Mouse (Mus musculus) MEL (cell line): ENCODE data around the gene Eml6. TPM values are rescaled to one million over a fixed set of nuclear protein-coding genes. Genes with fewer than 3 reads are reported as not detected.
A peak's percentile ranks its signal among the peaks of the same experiment; 100 is the strongest.

Experiments
- DNase-seq: peaks from one replicate; pipeline ENCODE4 v3.0.0; 2011; ENCODE audit warnings: low read depth, low spot score
- H3K27ac ChIP-seq: 2 replicates; pipeline ENCODE4 v1.5.1; 2012; ENCODE audit warnings: low read depth, mild to moderate bottlenecking, control low read depth, low read length, moderate library complexity; ENCODE audit not compliant: control insufficient read depth
- H3K27me3 ChIP-seq, 2 experiments: fragments of 150-350 bp in 1 of 2; sonication (generic) in 1 of 2; 2 replicates each; pipeline ENCODE4 v1.6.1; 2012; ENCODE audit warnings: low read length in 2 of 2, mild to moderate bottlenecking in 2 of 2, improper control_type of control experiment in 1 of 2, moderate library complexity in 1 of 2; ENCODE audit not compliant: insufficient read depth in 2 of 2, control insufficient read depth in 1 of 2
- H3K36me3 ChIP-seq, 2 experiments: 2 replicates each; pipeline ENCODE4 v1.6.1; 2012 to 2014; ENCODE audit warnings: low read length in 2 of 2, improper control_type of control experiment in 1 of 2, inconsistent platforms in 1 of 2, mild to moderate bottlenecking in 1 of 2; ENCODE audit not compliant: insufficient read depth in 2 of 2, control insufficient read depth in 1 of 2
- H3K4me1 ChIP-seq, 2 experiments: fragments of 150-350 bp in 1 of 2; sonication (generic) in 1 of 2; 2 replicates each; pipeline ENCODE4 v1.6.1; 2012; ENCODE audit warnings: low read length in 2 of 2, improper control_type of control experiment in 1 of 2, mild to moderate bottlenecking in 1 of 2; ENCODE audit not compliant: insufficient read depth in 2 of 2, control insufficient read depth in 1 of 2
- H3K4me3 ChIP-seq, 2 experiments: fragments of 150-350 bp in 1 of 2; sonication (generic) in 1 of 2; 2 replicates each; pipeline ENCODE4 v1.5.1; 2012; ENCODE audit warnings: low read depth in 2 of 2, low read length in 2 of 2, mild to moderate bottlenecking in 2 of 2, moderate library complexity in 2 of 2, control low read depth in 1 of 2, improper control_type of control experiment in 1 of 2; ENCODE audit not compliant: control insufficient read depth in 1 of 2, insufficient read depth in 1 of 2
- H3K79me2 ChIP-seq: 2 replicates; pipeline ENCODE4 v1.6.1; 2012; ENCODE audit warnings: mild to moderate bottlenecking, low read length, moderate library complexity; ENCODE audit not compliant: control insufficient read depth, poor library complexity, insufficient read depth
- H3K9ac ChIP-seq: 2 replicates; pipeline ENCODE4 v1.6.1; 2012; ENCODE audit warnings: low read depth, mild to moderate bottlenecking, control low read depth, low read length, moderate library complexity; ENCODE audit not compliant: control insufficient read depth, poor library complexity, severe bottlenecking
- H3K9me3 ChIP-seq: fragments of 150-350 bp; sonication (generic); replicated peaks from 2 replicates; pipeline ENCODE4 v1.6.1; 2012; ENCODE audit warnings: mild to moderate bottlenecking, low read length, improper control_type of control experiment, moderate library complexity; ENCODE audit not compliant: insufficient read depth
- CTCF ChIP-seq, 3 experiments: IDR thresholded peaks in 2 of 3; conservative IDR thresholded peaks in 1 of 3; 2 replicates each; pipeline ENCODE4 v1.5.1; 2011 to 2012; ENCODE audit warnings: low read length in 3 of 3, low read depth in 2 of 3, mild to moderate bottlenecking in 2 of 3, improper control_type of control experiment in 1 of 3, inconsistent platforms in 1 of 3, mixed read lengths in 1 of 3, moderate library complexity in 1 of 3; ENCODE audit not compliant: control insufficient read depth in 1 of 3, insufficient read depth in 1 of 3, poor library complexity in 1 of 3, severe bottlenecking in 1 of 3
- E2F4 ChIP-seq: IDR thresholded peaks from 2 replicates; pipeline ENCODE4 v1.6.1; 2011; ENCODE audit warnings: low read depth, low read length, improper control_type of control experiment, borderline replicate concordance
- ELF1 ChIP-seq: IDR thresholded peaks from 2 replicates; pipeline ENCODE4 v1.6.1; 2014; ENCODE audit warnings: low read depth, mild to moderate bottlenecking, inconsistent platforms, low read length, improper control_type of control experiment, moderate library complexity
- ETS1 ChIP-seq: IDR thresholded peaks from 2 replicates; pipeline ENCODE4 v1.6.1; 2012; ENCODE audit warnings: low read depth, mild to moderate bottlenecking, inconsistent platforms, low read length, improper control_type of control experiment, moderate library complexity
- JUND ChIP-seq: IDR thresholded peaks from 2 replicates; pipeline ENCODE4 v1.6.1; 2011; ENCODE audit warnings: low read depth, mild to moderate bottlenecking, improper control_type of control experiment, low read length
- KAT2A ChIP-seq: conservative IDR thresholded peaks from 2 replicates; pipeline ENCODE4 v1.6.1; 2012; ENCODE audit warnings: low read depth, low read length, improper control_type of control experiment, inconsistent platforms
- MAFK ChIP-seq: IDR thresholded peaks from 2 replicates; pipeline ENCODE4 v1.6.1; 2011; ENCODE audit warnings: low read depth, mild to moderate bottlenecking, low read length, improper control_type of control experiment, borderline replicate concordance
- MAX ChIP-seq: IDR thresholded peaks from 2 replicates; pipeline ENCODE4 v1.6.1; 2011; ENCODE audit warnings: low read length, improper control_type of control experiment
- MAZ ChIP-seq: IDR thresholded peaks from 2 replicates; pipeline ENCODE4 v1.6.1; 2012; ENCODE audit warnings: low read depth, mild to moderate bottlenecking, inconsistent platforms, low read length, improper control_type of control experiment
- MEF2A ChIP-seq: IDR thresholded peaks from 2 replicates; pipeline ENCODE4 v1.6.1; 2014; ENCODE audit warnings: low read depth, mild to moderate bottlenecking, inconsistent platforms, low read length, improper control_type of control experiment; ENCODE audit not compliant: poor library complexity, insufficient replicate concordance, severe bottlenecking; ENCODE audit errors: extremely low read depth
- MYC ChIP-seq: IDR thresholded peaks from 2 replicates; pipeline ENCODE4 v1.6.1; 2011; ENCODE audit warnings: low read depth, mild to moderate bottlenecking, low read length, improper control_type of control experiment, moderate library complexity
- NELFE ChIP-seq: IDR thresholded peaks from 2 replicates; pipeline ENCODE4 v1.6.1; 2011; ENCODE audit warnings: low read depth, low read length, improper control_type of control experiment
- NRF1 ChIP-seq: IDR thresholded peaks from 2 replicates; pipeline ENCODE4 v1.6.1; 2014; ENCODE audit warnings: low read depth, mild to moderate bottlenecking, inconsistent platforms, low read length, improper control_type of control experiment, moderate library complexity; ENCODE audit not compliant: poor library complexity, insufficient read depth, severe bottlenecking
- SMC3 ChIP-seq: IDR thresholded peaks from 2 replicates; pipeline ENCODE4 v1.6.1; 2011; ENCODE audit warnings: low read depth, low read length, improper control_type of control experiment
- TAL1 ChIP-seq: IDR thresholded peaks from 2 replicates; pipeline ENCODE4 v1.6.1; 2012; ENCODE audit warnings: mild to moderate bottlenecking, inconsistent platforms, low read length, moderate library complexity, mixed read lengths
- USF1 ChIP-seq: IDR thresholded peaks from 2 replicates; pipeline ENCODE4 v1.6.1; 2014; ENCODE audit warnings: low read depth, mild to moderate bottlenecking, inconsistent platforms, low read length, improper control_type of control experiment, moderate library complexity
- USF2 ChIP-seq, 2 experiments: IDR thresholded peaks; 2 replicates each; pipeline ENCODE4 v1.6.1; 2011 to 2012; ENCODE audit warnings: improper control_type of control experiment in 2 of 2, low read length in 2 of 2, borderline replicate concordance in 1 of 2, inconsistent platforms in 1 of 2, low read depth in 1 of 2, mild to moderate bottlenecking in 1 of 2; ENCODE audit not compliant: insufficient read depth in 1 of 2
- ZMIZ1 ChIP-seq: IDR thresholded peaks from 2 replicates; pipeline ENCODE4 v1.6.1; 2012; ENCODE audit warnings: low read depth, mild to moderate bottlenecking, inconsistent platforms, low read length, improper control_type of control experiment, moderate library complexity
- polyA plus RNA-seq, 2 experiments: library from polyadenylated mRNA; stranded (reverse) in 1 of 2; unstranded in 1 of 2; fragments of >175 nt in 1 of 2; fragments of >200 nt in 1 of 2; gene quantifications; 2 replicates each; pipeline versions ENCODE4 v1.2.1 to v1.2.4; 2012; ENCODE audit warnings: low replicate concordance in 2 of 2, low read depth in 1 of 2; ENCODE audit not compliant: insufficient read length in 2 of 2, insufficient read depth in 1 of 2, missing spikeins in 1 of 2
- total RNA-seq: library from RNA; depleted of rRNA; stranded (reverse); fragments of 300-350 nt; gene quantifications from 2 replicates; pipeline ENCODE4 v1.2.3, GENCODE M21; 2012

The Eml6 gene
- total and polyA plus RNA-seq, 3 experiments: 2.7 to 2.8 TPM; not detected in 1

GRCm38 (mm10) chr11:29794475-29794874 is 231.4 kb downstream of the Eml6 start:
- peaks cover 6 to 10% of the 10 kb centered on the region in 2 experiments; a peak in 3 of 4 replicates for H3K4me1 ChIP-seq
- no peak for DNase-seq
- TF ChIP-seq CTCF (IDR thresholded peaks at IDR 0.05 in 2 of 3, conservative IDR thresholded peaks at IDR 0.05 in 1 of 3; ENCODE audit: control insufficient read depth in 1 of 3, insufficient read depth in 1 of 3, low read depth in 2 of 3, low read length in 3 of 3, poor library complexity in 1 of 3, severe bottlenecking in 1 of 3) (no peak), SMC3 (no peak), JUND (no peak), TAL1 (no peak), E2F4 (no peak), NELFE (no peak), MAZ (no peak), MEF2A (no peak), MAFK (no peak), USF2 (IDR thresholded peaks at IDR 0.05; ENCODE audit: borderline replicate concordance in 1 of 2, insufficient read depth in 1 of 2, low read depth in 1 of 2, low read length in 2 of 2) (no peak), ELF1 (no peak), ZMIZ1 (no peak), USF1 (no peak), MYC (no peak), NRF1 (no peak), KAT2A (no peak), MAX (no peak), ETS1 (no peak)

GRCm38 (mm10) chr11:29790796-29791195 is 235.0 kb downstream of the Eml6 start:
- peak; percentile 28; the same call in 1 of the 2 replicates for TF ChIP-seq TAL1
- TF ChIP-seq MAFK: no peak
- Histone ChIP-seq H3K36me3 (peaks cover 0 to 19% of the 10 kb centered on the region in 2 experiments; a peak in 2 of 4 replicates), H3K9me3 (no peaks in the 10 kb centered on the region), H3K27me3 (no peaks in the 10 kb centered on the region), H3K79me2 (no peaks in the 10 kb centered on the region), H3K4me1 (peaks cover 12 to 13% of the 10 kb centered on the region in 2 experiments; a peak in 3 of 4 replicates), H3K27ac (no peak overlapping the region), H3K4me3 (no peak overlapping the region), H3K9ac (no peak overlapping the region)
- DNase-seq: no peak

More at GRCm38 (mm10) chr11:29794475-29794874, 231.4 kb downstream of the Eml6 start:
- Histone ChIP-seq H3K9ac (no peak overlapping the region), H3K36me3 (peaks cover 0 to 10% of the 10 kb centered on the region in 2 experiments; a peak in 2 of 4 replicates), H3K9me3 (no peaks in the 10 kb centered on the region), H3K27me3 (no peaks in the 10 kb centered on the region), H3K79me2 (no peaks in the 10 kb centered on the region), H3K27ac (no peak overlapping the region), H3K4me3 (no peak overlapping the region)
